Mouse (Mus musculus): Measurements from ENCODE around the gene Ccdc114.

Ccdc114 gene

DNA sequence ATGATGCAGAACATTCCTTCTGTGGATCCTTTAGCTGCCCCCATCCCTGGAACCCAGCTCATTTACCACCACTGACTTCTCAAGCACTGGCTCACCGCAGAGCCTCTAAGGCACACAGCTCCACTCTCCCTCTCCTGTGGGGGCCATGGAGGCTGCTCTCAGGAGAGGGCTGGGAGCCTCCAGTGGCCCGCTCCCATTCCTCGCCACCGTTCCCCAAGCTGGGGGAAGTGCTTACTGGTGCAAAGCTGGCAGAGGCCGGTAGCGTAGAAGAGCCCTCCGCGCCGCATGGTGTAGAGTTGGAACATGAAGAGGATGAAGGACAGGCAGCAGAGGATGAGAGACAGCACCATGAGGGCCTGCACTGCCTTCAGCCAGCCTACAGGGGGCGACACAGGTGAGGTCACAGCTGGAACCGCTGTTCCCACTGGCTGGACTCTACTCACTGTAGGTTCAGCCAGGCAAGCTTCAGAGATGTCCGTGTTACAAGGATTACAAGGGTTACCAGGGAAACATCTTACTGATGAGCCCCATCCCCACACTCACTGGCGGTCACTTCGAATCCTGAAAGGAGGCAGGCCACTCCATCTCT is 4.7 kb upstream of the Ccdc114 start:
- peak; percentile 63 for DNase-seq (ENCODE audit: low read depth)

DNA sequence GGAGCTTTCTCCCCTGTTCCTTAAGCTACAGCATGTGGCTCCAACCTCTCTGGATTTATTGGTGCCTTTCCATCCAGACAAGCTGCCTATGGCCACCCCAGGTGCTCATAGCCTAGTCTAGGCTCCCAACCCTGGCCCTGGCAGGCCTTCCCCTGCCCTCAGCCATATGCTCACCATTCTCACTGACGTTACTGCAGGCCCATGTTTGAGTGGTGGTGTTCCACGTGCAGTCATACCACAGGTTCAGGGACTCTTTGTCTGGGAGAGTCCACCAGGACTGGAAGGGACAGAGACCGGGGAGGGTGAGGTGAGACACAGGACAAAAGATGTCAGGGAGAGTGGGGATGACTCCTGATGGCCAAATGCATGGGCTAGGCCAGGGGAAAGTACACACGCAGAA is 4.1 kb upstream of the Ccdc114 start:
- DNase-seq (ENCODE audit: low read depth): peak; percentile 53

DNA sequence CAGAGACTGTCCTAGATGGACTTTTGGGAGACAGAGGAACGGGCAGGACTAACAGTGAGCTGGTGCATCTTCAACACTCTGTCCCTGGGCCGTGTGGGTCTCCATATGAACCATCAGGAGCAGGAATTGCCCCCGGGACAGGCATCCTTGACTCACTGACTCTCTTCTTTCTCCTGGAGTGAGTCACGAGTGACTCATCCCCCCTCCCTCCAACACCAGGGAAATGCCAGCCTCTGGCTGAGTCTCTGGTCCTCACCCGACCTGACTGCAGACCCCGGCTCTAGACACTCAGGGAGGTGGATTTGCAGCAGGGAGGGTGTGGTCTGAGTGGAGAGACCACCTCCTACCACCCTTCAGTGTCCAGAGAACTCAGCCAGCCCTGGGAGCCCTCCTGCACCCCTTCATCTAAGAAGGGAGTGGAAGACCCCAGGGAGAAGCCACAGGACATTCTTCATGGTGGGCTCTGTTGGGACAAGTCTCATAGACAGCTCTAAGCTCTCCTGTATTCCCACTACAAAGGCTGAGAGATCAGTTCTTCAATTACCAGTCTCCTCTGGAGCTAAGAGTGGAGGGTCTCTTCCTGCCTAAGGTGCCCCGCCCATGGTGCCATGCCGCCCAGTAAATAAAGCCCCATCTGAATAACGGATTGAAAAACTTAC is 3.2 kb upstream of the Ccdc114 start:
- peak; percentile 69 for DNase-seq (ENCODE audit: low read depth)

DNA sequence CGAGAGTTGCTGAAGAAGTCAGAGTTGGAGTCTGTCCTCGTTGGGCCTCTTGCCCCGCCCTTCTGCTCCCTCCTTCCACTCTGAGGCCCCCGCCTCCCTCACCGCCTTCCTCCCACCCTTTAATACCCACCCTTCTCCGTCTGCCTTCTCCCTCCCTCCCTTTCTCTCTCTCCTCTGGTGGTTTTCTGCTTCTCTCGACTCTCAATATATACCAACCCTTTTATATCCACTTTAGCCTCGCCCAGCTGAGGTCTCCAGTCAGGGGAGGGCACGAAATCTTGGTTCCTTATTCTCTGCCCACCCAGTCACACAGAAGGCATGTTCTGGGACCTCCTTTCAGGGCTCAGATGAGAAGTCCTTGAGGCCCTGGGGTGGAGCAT is 2.6 kb upstream of the Ccdc114 start, which contains the start of gene Emp3:
Gene Emp3, minus strand, starts transcription at position 163 of the 380 bp plus-strand sequence.
- peak; percentile 85 for DNase-seq (ENCODE audit: low read depth)

DNA sequence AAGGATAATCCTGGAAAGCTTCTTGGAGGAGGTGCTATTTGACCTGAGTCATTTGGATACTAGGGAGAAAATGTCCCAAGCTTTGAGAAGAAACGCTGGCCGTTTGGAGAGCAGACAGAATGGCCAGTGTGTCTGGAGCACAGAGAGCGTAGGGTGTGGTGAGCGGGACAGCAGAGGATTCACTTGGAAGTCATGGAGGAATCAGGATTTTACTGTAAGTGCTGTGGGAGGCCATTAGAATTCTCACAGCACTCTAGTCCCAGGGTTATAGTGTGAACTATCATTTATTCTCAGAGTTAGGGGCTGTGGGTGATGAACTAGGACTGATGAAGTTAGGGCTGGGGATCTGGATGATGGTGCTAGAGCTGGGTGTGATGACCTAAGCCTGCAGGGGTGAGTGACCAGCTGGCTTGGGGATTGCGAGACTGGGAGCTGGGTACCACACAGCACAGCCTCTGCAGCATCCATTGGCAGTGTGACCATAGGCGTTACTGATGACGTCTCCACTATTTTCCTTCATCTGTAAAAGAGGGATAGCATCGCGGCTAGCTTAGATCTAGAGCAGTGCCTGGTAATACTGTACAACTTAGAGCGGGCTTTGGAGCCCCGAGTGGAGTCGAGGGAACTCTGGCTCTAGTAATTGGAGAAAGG is 1.8 kb upstream of the Ccdc114 start:
- DNase-seq (ENCODE audit: low read depth): no peak

DNA sequence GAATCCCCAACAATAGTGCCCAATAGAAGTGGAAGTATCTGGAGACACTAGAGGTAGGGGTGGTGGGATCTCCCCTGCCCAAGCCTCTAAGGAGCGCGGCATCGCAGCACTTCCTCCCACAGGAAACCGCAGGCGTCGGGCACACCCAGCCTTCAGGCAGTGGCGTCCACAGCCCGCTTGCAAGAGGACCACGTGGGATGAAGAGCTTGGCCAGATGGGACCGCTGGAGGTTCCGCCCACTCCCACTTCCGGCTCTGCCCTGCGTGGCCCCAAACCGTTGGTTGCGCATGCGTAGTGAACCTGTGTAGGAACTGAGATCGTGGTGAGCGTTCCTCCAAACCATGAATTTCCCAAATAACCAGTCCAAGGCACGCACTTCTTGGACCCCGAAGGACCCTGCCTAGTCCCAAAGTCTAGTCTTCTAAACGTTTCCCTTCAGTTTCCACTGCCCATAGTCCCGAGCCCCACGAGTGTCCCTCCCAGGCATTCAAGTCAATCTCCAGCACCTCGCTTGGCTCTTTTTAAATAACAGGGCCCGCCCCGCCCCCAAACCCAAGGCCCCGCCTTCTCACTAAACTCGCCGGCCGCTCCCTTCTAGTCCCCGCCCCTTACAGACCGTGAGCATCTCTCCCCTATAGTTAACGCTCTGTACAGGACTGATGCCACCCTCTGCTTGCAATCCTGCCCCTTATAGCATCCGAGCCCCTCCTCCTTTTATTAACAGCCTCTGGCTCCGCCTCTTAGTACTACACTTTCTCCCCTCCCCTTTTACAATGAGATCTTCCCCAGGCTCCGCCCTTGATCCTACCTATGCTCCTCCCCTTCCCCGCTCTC is 727 bp upstream of the Ccdc114 start:
- peak; percentile 99 for DNase-seq (ENCODE audit: low read depth)

DNA sequence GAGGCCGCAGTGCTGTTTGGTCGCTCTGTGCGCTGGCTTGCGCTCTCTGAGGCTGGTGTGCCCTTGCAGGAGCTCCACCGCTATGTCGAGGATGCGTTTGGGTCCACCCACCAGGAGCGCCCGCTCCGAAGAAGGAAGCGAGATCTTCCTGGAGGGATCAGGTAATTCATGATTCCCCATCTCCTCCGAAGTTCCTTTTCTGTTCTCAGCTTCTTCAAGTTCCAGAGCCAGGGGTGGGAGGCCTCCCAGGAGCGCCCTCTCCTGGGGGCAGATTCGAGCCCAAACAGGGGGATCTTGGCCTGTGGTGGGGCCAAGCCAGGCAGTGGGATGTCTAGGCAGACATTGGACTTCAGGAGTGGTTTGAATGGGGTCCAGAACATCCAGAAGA is 551 bp downstream of the Ccdc114 start:
- peak; percentile 59 for DNase-seq (ENCODE audit: low read depth)

DNA sequence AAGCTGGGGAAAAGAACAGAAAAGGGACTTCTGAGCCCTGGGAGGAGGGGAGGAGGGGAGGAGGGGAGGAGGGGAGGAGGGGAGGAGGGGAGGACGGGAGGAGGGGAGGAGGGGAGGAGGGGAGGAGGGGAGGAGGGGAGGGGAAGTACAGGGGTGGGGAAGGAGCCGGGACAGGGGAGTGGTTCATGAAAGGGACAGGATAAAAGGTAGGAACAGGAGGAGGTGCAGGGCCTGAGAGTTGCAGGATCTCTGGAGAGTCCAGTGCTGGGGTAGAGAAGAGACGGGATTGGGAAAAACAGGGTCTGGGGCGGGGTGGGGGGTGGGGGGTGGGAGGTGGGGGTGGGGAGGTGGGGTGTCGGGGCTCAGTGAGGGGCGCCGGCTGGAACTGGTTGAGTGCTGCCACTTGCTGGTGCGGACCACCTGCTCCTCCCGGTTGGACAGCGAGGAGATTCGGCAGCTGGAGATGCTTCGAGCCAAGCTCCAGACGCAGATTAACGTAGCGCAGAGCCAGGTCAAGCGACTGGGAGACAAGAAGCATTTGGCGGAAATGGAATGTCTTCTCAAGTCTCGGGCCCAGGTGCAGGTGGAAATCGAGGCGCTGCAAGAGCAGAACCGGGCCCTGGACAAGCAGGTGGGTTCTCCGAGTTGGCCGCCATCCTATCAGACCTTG is 4.9 kb downstream of the Ccdc114 start:
- DNase-seq (ENCODE audit: low read depth): no peak

DNA sequence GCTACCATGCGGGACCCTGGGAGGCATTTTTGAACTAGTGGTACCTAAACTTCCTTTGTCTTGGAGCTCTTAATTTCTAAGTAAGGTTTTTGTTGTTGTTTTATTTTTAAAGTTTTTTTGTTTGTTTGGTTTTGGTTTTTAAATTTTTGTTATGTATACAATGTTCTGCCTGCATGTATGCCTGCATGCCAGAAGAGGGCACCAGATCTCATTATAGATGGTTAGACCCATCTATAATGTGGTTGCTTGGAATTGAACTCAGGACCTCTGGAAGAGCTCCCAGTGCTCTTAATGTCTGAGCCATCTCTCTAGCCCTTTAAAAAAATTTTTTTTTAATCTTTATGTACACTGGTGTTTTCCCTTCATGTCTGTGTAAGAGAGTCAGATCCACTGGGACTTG is 5.8 kb downstream of the Ccdc114 start:
- DNase-seq (ENCODE audit: low read depth): peak; percentile 35

DNA sequence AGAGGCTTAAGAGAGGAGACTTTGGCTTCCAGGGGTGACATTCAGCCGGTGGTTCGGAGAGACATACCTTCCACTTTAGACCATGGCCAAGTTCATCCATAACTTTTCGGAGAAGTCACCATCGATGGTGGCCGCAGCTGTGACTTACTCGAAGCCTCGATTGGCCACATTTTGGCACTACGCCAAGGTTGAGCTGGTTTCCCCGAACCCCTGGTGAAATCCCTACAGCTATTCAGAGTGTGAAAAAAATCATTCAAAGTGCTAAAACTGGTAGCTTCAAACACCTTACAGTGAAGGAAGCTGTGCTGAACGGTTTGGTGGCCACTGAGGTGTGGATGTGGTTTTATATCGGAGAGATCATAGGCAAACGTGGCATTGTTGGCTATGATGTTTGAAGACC is 9.9 kb downstream of the Ccdc114 start:
- DNase-seq (ENCODE audit: low read depth): peak; percentile 42

DNA sequence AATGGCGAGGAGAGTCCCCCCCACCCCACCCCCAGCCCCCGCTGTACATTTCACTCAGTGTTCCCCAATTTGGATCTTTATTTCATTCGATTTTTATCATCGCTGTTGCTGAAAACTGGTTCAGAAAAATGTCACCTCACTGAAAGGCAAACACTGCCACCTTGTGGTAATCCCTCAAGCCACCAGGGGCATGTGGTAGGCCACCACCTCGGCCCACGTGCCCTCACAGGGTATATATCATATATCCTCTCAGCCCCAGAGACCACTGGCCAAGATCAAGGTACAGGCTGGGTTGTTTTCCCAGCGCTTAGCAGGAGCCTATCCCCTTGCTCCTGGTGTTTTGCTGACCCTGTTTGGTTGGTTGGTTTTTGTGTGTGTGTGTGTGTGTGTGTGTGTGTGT is 11.2 kb downstream of the Ccdc114 start:
- DNase-seq (ENCODE audit: low read depth): peak; percentile 90

DNA sequence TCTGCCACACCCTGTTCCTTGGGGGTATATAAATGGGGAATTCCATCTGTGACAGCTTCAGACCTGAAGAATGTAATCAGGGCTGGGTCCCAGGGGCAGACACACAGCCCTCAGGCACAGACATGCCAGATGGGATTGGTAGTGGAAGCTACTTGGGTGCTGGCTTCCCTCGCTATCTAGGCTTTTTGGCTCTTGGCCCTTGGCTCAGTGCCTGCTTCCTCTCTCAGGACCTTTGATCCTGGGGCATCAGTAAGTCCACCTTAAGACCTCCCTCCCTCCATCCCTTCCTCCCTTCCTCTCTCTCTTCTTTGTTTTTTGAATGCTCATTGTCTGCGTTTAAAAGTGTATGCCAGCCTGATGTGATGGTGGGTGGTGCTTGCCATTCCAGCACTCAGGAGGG is 16.0 kb downstream of the Ccdc114 start:
- DNase-seq (ENCODE audit: low read depth): no peak

DNA sequence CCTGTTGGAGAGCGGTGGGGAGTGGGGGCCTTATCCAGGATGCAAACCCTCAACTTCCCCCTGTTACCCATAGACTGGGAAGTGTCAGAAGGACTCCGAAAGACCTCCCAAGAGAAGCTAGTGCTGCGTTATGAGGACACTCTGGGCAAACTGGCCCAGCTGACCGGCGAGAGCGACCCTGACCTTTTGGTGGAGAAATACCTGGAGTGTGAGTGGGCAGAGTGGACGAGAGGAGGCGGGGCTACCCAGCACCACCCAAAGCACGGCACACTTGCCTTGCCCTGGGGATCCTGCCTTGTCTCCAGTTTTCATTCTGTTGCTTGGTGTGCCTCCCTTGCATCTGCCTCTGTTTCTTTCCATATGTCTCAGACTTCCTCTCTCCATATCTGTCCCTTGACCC is 18.1 kb downstream of the Ccdc114 start:
- no peak for DNase-seq (ENCODE audit: low read depth)

DNA sequence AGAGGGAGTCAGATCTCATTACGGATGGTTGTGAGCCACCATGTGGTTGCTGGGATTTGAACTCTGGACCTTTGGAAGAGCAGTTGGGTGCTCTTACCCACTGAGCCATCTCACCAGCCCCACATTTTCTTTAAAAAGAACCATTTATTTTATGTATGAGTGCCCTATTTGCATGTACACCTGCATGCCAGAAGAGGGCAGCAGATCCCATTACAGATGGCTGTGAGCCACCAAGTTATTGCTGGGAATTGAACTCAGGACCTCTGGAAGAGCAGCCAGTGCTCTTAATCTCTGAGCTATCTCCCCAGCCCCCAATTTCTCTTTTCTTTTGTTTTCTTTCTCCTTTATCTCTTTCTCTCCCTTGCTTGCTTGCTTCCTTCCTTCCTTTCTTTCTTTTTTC is 19.4 kb downstream of the Ccdc114 start:
- peak; percentile 43 for DNase-seq (ENCODE audit: low read depth)

DNA sequence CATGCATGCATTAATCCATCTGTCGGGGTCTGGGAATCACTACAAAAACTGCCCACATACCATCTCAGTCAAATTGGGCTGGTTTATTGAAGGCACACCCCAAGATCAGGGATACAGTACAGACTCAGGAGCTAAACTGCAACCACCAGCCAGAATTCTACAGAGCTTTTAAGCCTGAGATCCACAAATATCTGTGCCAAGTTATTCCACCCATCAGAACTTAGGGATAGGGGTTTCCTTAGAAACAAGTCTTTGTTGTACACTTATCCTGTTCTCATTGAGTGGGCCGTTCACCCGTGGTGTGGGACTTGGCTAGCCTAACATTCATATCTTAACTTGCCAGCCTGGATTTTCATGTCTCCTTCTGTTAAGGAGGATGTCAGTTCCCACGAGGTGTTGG is 25.2 kb downstream of the Ccdc114 start:
- DNase-seq (ENCODE audit: low read depth): no peak

DNA sequence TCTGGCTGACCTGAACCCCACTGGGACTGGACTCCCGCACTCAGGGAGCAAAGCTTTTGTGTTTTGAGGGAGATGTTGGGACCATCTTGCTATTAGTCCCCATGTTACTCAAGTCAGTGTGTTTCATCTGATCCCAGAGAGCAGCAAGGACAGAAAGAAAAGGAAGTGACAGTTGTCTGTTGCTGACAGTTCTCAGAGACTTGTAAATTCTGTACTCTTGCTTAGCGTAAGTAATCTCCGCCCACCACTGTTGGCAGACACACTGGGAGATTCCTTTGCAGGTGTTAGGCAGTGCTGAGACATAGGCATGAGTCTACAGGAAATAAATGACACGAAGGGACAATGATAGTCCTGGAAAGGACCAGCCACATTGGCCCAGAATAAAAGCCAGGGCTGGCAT is 32.7 kb downstream of the Ccdc114 start:
- DNase-seq (ENCODE audit: low read depth): no peak

DNA sequence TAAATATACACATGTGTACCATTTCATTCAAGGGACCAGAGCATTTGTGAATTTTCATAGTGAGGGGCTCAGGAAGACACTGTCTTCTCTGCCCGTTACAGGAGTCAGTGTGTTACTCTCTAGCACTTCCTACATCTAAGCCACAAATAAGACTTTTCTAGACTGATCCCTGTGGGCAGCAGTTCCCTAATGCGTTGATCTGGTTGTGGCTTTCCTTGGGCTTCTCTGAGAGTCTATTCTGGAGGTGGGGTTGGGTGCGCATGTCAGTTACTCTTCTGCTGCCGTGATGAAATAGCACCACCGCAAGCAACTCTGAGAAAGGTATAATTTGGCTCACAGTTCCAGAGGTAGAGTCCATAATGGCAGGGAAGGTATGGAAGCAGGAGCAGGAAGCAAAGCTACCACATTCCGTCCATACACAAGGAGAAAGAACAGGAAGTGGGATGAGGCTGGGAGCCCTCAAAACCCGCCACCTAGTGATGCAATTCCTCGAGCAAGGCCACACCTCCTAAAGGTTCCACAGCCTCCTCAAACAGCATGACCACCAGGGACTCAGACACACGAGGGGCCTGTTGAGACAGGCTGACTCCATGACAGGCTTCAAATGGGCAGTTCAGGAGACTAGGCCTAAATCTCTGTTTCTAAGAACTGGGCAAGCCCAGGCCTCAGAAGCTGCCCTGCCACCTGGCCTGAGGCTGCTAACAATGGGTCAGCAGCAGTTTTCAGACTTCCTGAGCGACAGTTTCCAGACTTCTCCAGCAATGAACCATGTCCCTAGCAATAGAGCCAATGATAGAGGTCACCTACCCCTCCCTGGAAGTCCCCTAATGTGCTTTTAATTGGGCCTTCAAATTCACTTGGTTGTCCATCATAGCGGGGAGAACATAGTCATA is 48.2 kb downstream of the Ccdc114 start:
- DNase-seq (ENCODE audit: low read depth): no peak

DNA sequence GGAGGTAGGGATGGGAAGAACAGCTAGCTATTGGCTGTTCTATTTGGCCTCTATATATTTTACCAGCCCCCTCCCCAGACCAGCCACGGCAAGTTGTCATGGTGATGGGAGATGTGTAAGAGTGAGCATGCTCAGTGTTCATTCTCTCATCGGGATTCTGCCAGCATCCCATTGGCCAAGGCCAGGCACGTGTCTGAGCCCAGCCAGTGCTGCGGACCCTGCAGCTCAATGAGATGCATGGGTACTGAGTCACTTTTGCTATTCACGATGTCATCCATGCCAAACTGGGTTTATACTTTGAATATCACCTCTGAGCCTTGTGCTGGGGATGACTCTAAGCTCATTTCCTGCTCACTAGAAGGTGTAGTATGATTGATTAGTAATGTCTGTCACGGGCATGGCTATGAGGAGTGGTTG is 49.4 kb downstream of the Ccdc114 start:
- no peak for DNase-seq (ENCODE audit: low read depth)

DNA sequence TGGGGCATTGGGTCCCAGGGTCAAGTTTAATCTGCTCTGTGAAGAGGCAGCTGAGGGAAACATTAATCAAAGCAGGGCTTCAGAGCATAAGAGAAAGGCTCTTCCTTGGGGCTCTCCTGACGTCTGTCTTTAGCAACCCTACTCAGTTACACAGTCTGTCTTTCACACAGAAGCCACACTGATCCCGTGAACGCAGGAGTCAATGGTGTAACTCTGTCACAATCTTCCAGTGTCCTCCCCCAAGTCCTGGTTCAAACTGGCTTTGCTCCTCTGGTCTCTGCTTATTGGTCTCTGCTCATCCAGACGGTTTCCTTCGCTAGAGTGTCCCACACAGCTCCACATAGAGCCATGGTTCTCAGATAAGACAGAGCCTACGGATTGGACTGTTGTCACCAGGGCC is 50.2 kb downstream of the Ccdc114 start:
- no peak for DNase-seq (ENCODE audit: low read depth)

DNA sequence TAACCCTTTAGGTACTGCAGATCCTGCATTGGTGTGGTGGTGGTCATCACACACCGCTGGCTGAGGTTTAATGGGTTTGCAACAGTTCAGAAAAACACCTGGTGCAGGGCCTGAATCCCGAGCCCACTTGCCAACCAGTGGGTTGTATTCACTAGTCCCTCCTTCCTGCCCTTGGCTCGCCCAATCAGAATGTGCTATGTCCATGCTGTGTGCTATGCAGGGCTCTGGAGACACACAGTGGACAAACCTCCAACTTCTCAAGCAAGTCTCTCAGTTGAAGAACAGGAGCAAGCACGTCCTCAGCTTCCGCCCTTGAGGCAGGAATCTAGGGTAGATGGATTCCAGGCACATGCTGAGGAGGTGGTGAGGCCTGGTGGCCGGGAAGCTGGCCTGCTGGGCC is 50.6 kb downstream of the Ccdc114 start:
- DNase-seq (ENCODE audit: low read depth): no peak

DNA sequence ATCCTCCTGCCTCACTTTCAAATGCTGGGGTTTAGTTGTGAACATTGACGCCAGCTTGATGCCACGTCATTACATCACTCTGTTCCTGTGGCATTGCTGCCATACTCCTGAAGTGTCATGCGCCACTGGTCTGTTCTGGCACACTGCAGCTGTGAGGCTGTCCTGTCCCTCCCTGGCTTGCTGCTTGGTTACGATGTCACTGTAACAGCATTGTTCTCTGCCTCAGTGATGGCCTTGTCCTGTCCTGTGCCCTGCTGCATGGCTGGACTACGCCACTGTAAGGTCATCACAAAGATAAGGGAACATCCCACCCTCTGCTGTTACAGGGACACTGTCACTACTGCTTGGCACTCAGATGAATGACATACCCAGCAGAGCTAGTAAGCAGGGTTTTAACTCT is 57.7 kb downstream of the Ccdc114 start:
- no peak for DNase-seq (ENCODE audit: low read depth)
